Mouse (Mus musculus) midbrain, embryonic 13.5 days (tissue): ENCODE data around the gene Cd72. TPM values are rescaled to one million over a fixed set of nuclear protein-coding genes. Genes with fewer than 3 reads are reported as not detected.

Experiments used
- ATAC-seq: fragments of 200-750 bp; cut with Nextera tagmentation; 2 replicates; pipeline ENCODE4 v1.8.0; 2017; ENCODE audit warnings: mild to moderate bottlenecking, moderate TSS enrichment, moderate library complexity
- H3K27ac ChIP-seq: fragments of 300-500 bp; sonication (generic); 2 replicates; pipeline ENCODE4 v1.5.1; 2015; ENCODE audit warnings: inconsistent platforms, mild to moderate bottlenecking, moderate library complexity
- H3K27me3 ChIP-seq: fragments of 300-500 bp; sonication (generic); 2 replicates; pipeline ENCODE4 v1.6.1; 2015; ENCODE audit warnings: mild to moderate bottlenecking, inconsistent platforms
- H3K36me3 ChIP-seq: fragments of 300-500 bp; sonication (generic); 2 replicates; pipeline ENCODE4 v1.6.1; 2015; ENCODE audit warnings: mild to moderate bottlenecking, inconsistent platforms
- H3K4me1 ChIP-seq: fragments of 300-500 bp; sonication (generic); replicated peaks from 2 replicates; pipeline ENCODE4 v1.6.1; 2015; ENCODE audit warnings: inconsistent platforms
- H3K4me2 ChIP-seq: fragments of 300-500 bp; sonication (generic); replicated peaks from 2 replicates; pipeline ENCODE4 v1.6.1; 2015; ENCODE audit warnings: moderate library complexity, mild to moderate bottlenecking, inconsistent platforms
- H3K4me3 ChIP-seq: fragments of 300-500 bp; sonication (generic); replicated peaks from 2 replicates; pipeline ENCODE4 v1.5.1; 2015; ENCODE audit warnings: mild to moderate bottlenecking, inconsistent platforms
- H3K9ac ChIP-seq: fragments of 300-500 bp; sonication (generic); replicated peaks from 2 replicates; pipeline ENCODE4 v1.6.1; 2015; ENCODE audit warnings: mild to moderate bottlenecking, inconsistent platforms
- H3K9me3 ChIP-seq: fragments of 300-500 bp; sonication (generic); 2 replicates; pipeline ENCODE4 v1.6.1; 2016; ENCODE audit warnings: mild to moderate bottlenecking, inconsistent platforms
- WGBS: fragments of 180-500 bp; shearing (Covaris S2); methylation state at CpG from one replicate; pipeline ENCODE4 v1.1.7; 2015; 5-methylcytosine and 5-hydroxymethylcytosine counted together
- polyA plus RNA-seq: library from polyadenylated mRNA; unstranded; fragments of >200 nt; fragmentation: Nextera tagmentation; extraction: Ambion mirVana; gene quantifications from 2 replicates; pipeline ENCODE4 v1.2.1, GENCODE M21; 2015

Gene Cd72
- polyA plus RNA-seq = 4.1 and 4.7 TPM in 2 replicates

DNA sequence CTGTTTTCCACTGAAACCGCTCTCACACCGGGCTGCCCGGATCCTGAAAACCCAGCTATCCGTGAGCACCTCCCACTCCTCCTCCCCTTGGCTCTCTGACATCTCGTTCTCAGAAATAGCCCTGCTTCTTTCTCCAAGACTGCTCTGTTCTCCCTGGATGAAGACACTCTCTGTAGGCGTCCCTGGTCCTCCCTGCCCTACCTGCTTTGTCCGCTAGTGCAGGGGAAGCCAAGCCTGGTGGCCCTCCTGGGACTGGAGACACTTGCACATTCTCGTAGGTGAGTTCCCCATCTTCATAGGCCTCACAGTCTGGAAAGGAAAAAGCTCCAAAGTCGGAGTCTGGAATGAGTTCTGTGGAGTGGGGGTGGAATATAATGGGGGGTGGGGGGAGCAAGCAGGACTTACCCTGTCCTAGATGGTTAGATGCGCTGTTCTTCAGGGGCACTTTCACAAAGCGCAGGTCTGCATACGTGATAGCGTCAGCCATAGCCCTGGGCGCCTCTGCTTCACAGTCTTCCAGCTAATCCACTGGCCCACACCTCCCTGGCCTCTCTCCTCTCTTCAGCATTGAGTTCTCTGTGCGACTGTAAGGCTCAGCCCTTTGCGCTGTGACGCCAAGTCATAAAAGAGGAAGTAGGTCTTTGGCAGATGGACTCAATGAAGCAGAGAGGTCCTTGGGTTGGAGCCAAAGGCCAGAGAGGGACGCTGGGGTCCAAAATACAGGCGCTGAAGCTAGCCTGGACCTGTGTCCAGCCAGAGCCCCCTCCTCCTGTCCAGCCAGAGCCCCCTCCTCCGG, at the start of gene Cd72:
Cd72 (minus strand) TSS at position 588 of the 796 bp plus-strand sequence.
- peak within 1 kb of the TSS; percentile 49 for H3K4me2 ChIP-seq
- 32% methylated on average over 20 of the region's 20 CpGs for WGBS
- no peaks in the 10 kb centered on the region for H3K36me3 ChIP-seq
- peaks cover 21% of the 10 kb centered on the region for H3K4me1 ChIP-seq
- peak within 1 kb of the TSS; percentile 13 for H3K4me3 ChIP-seq
- peak within 1 kb of the TSS; percentile 50 for H3K9ac ChIP-seq
- no peaks in the 10 kb centered on the region for H3K9me3 ChIP-seq
- peaks cover 27% of the 10 kb centered on the region for H3K27me3 ChIP-seq
- H3K27ac ChIP-seq = no peak within 1 kb of the TSS
- ATAC-seq = no peak

DNA sequence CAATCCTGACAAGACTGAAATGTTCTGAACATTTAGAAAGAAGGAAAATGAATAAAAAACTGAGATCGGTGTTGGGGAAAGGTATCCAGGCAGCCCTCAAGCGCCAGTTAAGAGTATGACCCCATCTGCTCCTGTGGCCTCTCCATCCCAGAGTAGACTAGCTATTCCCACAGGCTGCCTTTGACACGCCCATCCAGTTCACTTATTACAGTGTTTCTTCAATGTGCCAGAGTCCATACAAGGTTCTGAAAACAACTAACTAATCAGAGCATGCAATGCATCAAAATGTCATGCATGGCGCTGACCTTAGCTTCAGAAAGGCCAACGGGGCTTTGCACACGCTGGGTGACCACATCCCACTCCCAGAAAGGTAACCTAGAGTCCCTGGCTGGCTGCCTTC, 49.1 kb upstream of the Cd72 start:
- Histone ChIP-seq H3K4me3 (no peak overlapping the region), H3K4me2 (no peak overlapping the region), H3K27ac (no peak overlapping the region), H3K27me3 (peaks cover 25% of the 10 kb centered on the region), H3K4me1 (peaks cover 20% of the 10 kb centered on the region), H3K36me3 (no peaks in the 10 kb centered on the region), H3K9ac (no peak overlapping the region), H3K9me3 (no peaks in the 10 kb centered on the region)
- no peak for ATAC-seq
- WGBS = 84% methylated on average over 6 of the region's 6 CpGs

DNA sequence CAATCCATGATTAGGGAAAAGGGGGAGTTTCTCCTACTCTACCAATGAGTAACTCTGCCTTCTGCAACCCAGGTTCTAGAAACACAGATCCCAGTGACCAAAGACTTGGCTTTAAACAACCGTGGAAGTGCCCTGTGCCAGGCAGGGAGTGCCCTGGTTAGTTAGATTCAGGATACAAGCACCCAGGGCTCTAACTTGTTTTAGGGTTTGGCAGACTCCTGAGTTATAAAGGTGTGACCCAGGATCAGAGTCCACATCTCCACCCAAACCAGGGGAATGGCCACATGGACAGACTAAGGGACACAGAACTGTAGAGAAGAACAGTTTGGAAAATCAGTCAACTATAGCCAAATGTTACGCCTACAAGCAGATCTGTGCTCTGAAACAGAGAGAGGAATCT, 48.6 kb upstream of the Cd72 start:
- H3K36me3 ChIP-seq = no peaks in the 10 kb centered on the region
- no peak overlapping the region for H3K27ac ChIP-seq
- WGBS = 75% methylated on average over 2 of the region's 2 CpGs
- no peak overlapping the region for H3K4me2 ChIP-seq
- no peak overlapping the region for H3K9ac ChIP-seq
- H3K4me3 ChIP-seq = no peak overlapping the region
- peaks cover 21% of the 10 kb centered on the region for H3K27me3 ChIP-seq
- H3K4me1 ChIP-seq = peaks cover 20% of the 10 kb centered on the region
- ATAC-seq = no peak
- no peaks in the 10 kb centered on the region for H3K9me3 ChIP-seq

DNA sequence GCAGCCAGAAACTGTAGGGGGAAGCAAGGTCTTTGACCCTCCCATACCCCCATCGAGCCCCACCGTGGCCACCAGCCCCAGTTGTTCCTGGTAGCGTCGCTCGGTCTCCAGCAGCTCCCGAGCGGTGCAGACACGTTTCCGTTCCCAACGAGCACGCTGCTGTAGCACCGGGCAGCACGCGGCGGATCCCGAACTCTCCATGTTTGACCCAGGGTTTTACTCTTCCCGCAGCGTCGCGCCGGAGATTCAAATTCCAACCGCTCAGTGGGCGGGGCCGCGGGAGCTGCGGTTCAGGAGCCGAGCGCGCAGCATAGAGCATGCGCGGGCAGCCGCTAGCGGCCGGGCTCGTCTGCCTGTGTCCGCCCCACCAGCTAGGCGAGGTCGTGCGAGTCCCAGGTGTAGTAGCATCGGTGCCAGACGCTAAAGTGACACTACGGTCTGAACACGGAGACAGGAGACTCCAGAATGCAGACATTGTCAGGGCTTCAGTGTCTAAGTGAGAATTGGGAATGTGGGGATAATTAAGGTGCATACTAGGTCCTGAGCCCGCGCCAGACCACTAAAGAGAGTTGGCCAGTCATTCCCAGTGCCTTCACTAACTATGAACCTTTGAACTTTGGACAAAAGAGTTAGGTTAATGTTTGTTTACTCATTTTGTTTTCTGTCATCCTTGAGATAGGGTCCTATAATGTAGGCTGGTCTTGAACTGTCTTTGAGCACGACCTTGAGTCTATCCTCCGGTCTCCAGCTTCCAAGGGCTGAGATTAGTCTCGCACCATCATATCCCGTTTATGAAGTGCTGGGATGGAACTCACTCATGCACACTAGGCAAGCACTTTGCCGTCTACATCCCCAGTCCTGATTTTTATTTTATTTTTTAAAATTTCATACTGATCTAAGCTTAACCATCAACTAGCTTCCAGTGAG, 45.2 kb upstream of the Cd72 start, which contains the start of gene Arhgef39:
Arhgef39 (minus strand) TSS at position 289 of the 927 bp plus-strand sequence.
- Histone ChIP-seq H3K4me3 (peak within 1 kb of the TSS; percentile 53), H3K9me3 (no peaks in the 10 kb centered on the region), H3K9ac (peak within 1 kb of the TSS; percentile 61), H3K27me3 (0 out of 2 replicates have a peak, but pooled peaks cover 5% of the 10 kb centered on the region), H3K4me1 (peaks cover 41% of the 10 kb centered on the region), H3K27ac (no peak within 1 kb of the TSS), H3K36me3 (0 out of 2 replicates have a peak, but pooled peaks cover 9% of the 10 kb centered on the region), H3K4me2 (peak within 1 kb of the TSS; percentile 78)
- 7% methylated on average over 50 of the region's 50 CpGs for WGBS
- peak; percentile 90 for ATAC-seq

DNA sequence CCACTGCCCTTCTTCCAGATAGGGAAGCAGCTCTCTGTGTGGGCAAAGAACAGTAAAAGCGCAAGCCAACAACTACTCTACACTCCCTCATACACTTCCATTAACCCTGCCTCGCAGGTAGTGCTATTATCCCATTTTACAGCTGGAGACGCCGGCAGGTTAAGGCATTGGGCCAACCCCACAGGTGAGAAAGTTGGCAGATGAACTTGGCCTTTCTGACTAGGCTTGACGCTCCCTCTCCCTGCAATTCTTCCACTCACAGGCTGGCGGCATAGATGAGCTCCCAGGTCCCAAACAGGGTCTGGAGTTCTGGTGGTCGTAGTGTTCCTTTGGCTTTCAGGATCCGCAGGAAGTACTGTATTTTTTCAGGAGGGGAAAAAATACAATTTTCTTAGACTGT, 44.6 kb upstream of the Cd72 start:
- H3K9me3 ChIP-seq = no peaks in the 10 kb centered on the region
- peak overlapping the region; percentile 61 for H3K9ac ChIP-seq
- H3K4me3 ChIP-seq = peak overlapping the region; percentile 53
- H3K4me1 ChIP-seq = peaks cover 48% of the 10 kb centered on the region
- H3K27me3 ChIP-seq = 0 out of 2 replicates have a peak, but pooled peaks cover 5% of the 10 kb centered on the region
- no peak overlapping the region for H3K27ac ChIP-seq
- ATAC-seq = 0 out of 2 replicates have a peak, but pooled peaks have one; percentile 12
- peak overlapping the region; percentile 78 for H3K4me2 ChIP-seq
- 17% methylated on average over 8 of the region's 8 CpGs for WGBS
- H3K36me3 ChIP-seq = 0 out of 2 replicates have a peak, but pooled peaks cover 9% of the 10 kb centered on the region

DNA sequence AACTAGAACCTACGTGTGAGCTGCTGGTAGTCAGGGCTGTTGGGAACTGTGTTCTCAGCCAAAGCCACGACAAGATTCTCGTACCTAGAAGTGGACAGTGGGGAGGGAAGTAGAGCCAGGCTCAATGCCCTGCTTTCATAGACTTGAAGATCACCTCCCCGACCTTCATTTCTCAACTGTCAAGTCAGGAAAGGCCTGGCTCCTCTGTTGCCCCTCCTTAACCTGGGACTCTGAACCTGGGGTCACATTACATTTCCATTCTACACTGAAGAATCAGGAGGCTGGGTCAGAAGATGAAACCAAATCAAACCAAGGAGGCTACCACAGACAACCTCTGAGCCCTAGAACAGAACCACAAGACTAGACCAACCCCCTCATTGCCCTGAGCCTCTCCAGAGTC, 43.5 kb upstream of the Cd72 start:
- WGBS = 83% methylated on average over 4 of the region's 4 CpGs
- Histone ChIP-seq H3K36me3 (0 out of 2 replicates have a peak, but pooled peaks cover 9% of the 10 kb centered on the region), H3K4me2 (peak overlapping the region; percentile 78), H3K9me3 (no peaks in the 10 kb centered on the region), H3K9ac (peak overlapping the region; percentile 49; the same call in 1 of the 2 replicates), H3K27me3 (0 out of 2 replicates have a peak, but pooled peaks cover 5% of the 10 kb centered on the region), H3K4me1 (peaks cover 51% of the 10 kb centered on the region), H3K27ac (no peak overlapping the region), H3K4me3 (peak overlapping the region; percentile 53)
- ATAC-seq = no peak

DNA sequence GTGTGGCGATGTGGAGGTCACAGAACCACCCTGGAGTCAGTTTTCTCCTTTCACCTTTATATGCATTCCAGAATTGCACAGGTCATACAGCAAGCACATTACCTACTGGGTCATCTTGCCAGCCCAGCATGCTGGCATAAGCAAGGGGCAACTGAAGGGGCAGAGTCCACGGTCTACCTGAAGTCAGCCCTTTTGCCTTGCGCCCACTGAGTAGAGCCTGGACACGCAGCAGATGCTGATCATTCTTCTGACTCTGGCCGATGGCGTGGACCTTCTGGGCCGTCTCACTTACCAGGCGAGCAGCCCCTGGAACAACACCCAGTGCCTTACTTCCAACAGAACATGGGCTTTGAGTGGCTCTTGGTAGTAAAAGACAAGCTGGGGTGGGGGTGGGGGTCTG, 43.0 kb upstream of the Cd72 start:
- H3K4me1 ChIP-seq = peaks cover 51% of the 10 kb centered on the region
- 0 out of 2 replicates have a peak, but pooled peaks cover 5% of the 10 kb centered on the region for H3K27me3 ChIP-seq
- H3K27ac ChIP-seq = no peak overlapping the region
- no peak overlapping the region for H3K4me3 ChIP-seq
- 0 out of 2 replicates have a peak overlapping the region, but pooled peaks have one; percentile 78 for H3K4me2 ChIP-seq
- H3K36me3 ChIP-seq = 0 out of 2 replicates have a peak, but pooled peaks cover 9% of the 10 kb centered on the region
- 96% methylated on average over 8 of the region's 8 CpGs for WGBS
- no peaks in the 10 kb centered on the region for H3K9me3 ChIP-seq
- H3K9ac ChIP-seq = no peak overlapping the region; the same call in 1 of the 2 replicates
- no peak for ATAC-seq

DNA sequence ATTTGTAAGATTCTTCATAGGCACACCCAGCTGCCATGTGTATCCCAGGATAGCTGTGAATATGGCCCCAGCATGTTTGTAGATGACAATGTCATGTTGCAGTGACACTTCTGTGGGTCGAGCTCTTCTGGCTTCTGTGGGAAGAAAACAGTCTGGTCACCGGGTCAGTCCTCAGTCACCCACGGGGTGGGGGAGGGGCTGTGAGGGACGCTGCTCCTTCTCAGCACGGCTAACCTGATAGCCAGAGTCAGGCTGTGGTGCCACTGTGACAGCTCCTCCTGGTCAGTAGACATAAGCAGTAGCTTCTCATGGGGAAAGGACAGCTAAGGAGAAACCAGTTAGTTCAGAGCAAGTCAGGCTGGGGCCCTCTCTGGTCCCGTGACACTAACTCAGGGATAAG, 42.2 kb upstream of the Cd72 start:
- Histone ChIP-seq H3K9ac (no peak overlapping the region), H3K4me2 (no peak overlapping the region), H3K4me1 (peaks cover 51% of the 10 kb centered on the region), H3K9me3 (no peaks in the 10 kb centered on the region), H3K36me3 (0 out of 2 replicates have a peak, but pooled peaks cover 9% of the 10 kb centered on the region), H3K4me3 (no peak overlapping the region), H3K27me3 (0 out of 2 replicates have a peak, but pooled peaks cover 5% of the 10 kb centered on the region), H3K27ac (no peak overlapping the region)
- ATAC-seq = no peak
- 45% methylated on average over 6 of the region's 6 CpGs for WGBS

DNA sequence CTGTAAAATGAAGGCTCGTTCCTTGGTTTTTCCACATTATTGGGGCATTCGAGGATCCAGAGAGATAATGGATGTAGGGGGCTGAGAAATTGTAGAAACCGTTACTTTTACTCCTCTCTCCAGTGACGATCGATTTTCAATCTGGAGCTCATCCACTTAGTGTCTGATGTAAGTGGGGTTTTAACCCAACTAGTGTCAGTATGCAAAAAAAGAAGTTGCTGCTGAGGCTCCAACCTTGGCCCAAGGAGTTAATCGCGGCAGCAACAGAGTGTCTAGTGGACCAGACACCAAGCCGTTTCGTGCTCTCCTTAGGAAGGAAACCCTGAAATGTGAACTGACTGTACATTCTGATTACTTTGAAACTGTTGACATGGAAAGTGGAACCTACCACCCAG, 39.4 kb upstream of the Cd72 start:
- Histone ChIP-seq H3K9ac (peak overlapping the region; percentile 80), H3K4me3 (peak overlapping the region; percentile 74), H3K4me1 (peaks cover 41% of the 10 kb centered on the region), H3K4me2 (peak overlapping the region; percentile 67), H3K27me3 (no peaks in the 10 kb centered on the region), H3K9me3 (no peaks in the 10 kb centered on the region), H3K27ac (peak overlapping the region; percentile 89), H3K36me3 (0 out of 2 replicates have a peak, but pooled peaks cover 9% of the 10 kb centered on the region)
- 2% methylated on average over 9 of the region's 9 CpGs for WGBS
- ATAC-seq = no peak

DNA sequence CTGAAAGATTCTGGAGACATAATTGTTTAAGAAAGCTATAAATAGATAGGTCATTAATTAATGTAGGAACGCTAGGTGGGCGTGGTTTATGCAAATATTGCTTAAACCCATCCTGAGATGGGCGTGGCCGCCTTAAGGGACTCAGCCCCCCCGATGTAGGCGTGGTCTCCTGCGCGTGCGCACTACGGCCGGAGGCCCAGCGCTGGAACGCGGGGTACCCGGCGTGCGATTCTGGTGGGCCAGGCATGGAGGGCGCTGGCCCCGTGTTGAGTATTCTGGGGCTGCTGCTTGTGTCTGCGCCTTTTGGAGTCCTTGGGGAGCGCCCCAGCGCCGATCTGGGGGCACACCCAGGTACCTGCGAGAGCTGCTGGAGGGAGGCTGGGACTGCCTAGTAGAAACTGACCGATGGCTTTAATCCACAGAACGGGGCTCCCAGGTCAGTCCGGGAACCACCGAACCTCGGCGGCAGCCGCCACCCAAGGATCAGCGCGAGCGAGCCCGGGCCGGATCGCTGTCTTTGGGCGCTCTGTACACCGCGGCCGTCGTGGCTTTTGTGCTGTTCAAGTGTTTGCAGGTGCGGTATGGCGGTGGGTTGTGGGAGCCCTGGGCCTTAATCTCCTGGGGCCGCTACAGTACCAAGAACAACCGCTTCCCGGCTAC, 38.9 kb upstream of the Cd72 start:
- Histone ChIP-seq H3K4me2 (peak overlapping the region; percentile 67), H3K9me3 (no peaks in the 10 kb centered on the region), H3K36me3 (0 out of 2 replicates have a peak, but pooled peaks cover 9% of the 10 kb centered on the region), H3K9ac (peak overlapping the region; percentile 80), H3K27me3 (no peaks in the 10 kb centered on the region), H3K27ac (peak overlapping the region; percentile 89), H3K4me3 (peak overlapping the region; percentile 74), H3K4me1 (peaks cover 36% of the 10 kb centered on the region)
- WGBS = 0% methylated on average over 47 of the region's 47 CpGs
- peak; percentile 90 for ATAC-seq

DNA sequence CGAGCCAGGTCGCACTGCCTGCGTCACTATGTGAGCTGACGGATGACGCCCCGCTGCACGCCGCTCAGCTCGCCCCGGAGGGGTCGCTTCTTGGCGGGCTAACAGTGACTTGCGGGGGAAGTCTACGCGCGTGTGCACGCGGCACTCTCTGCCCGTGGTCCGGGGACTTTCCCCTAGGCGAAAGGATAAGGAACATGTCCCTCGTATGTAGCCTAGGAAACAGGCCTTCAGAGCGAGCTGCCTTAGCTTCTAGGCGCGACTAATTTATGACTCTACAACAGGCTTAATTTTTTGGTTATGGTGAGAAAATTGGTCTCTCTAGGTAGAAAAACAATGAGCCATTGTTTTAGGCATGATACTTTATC, 38.4 kb upstream of the Cd72 start, which contains the start of gene Ccdc107:
Ccdc107 (plus strand) TSS at position 80 of the 365 bp plus-strand sequence.
- H3K36me3 ChIP-seq = 0 out of 2 replicates have a peak, but pooled peaks cover 9% of the 10 kb centered on the region
- H3K27ac ChIP-seq = peak within 1 kb of the TSS; percentile 89

More for the DNA sequence above, 38.4 kb upstream of the Cd72 start, which contains the start of gene Ccdc107:
- no peaks in the 10 kb centered on the region for H3K27me3 ChIP-seq
- H3K4me2 ChIP-seq = peak within 1 kb of the TSS; percentile 67
- H3K4me3 ChIP-seq = peak within 1 kb of the TSS; percentile 74
- peak within 1 kb of the TSS; percentile 80 for H3K9ac ChIP-seq
- H3K9me3 ChIP-seq = no peaks in the 10 kb centered on the region
- H3K4me1 ChIP-seq = peaks cover 31% of the 10 kb centered on the region
- under 1% methylated on average over 25 of the region's 25 CpGs for WGBS
- peak; percentile 98 for ATAC-seq
